Mouse (Mus musculus) mouse trophoblast stem cell (cell line): ENCODE measurements at regions not wholly inside any gene's neighbourhood (a gene's known extent, or its start where the extent isn't known, plus 50 kb on each side); places are given as distances from the start of the nearest gene placed in this dataset.

Experiments used
- in situ Hi-C, 2 experiments: fragments of 300-500 bp; cut with MseI, MboI; formaldehyde crosslinking; loops; 2 replicates in 1 of 2; 3 replicates in 1 of 2; pipeline ENCODE4 v1.15.1; 2025

GRCm38 (mm10) chr13:44421426-44421825 lies 307.8 kb upstream of the Jarid2 start:
- in situ Hi-C loops, result no loop called here

- in situ Hi-C loops, result no loop called here
These were observed 307.4 kb upstream of the Jarid2 start for GRCm38 (mm10) chr13:44421922-44422321.

GRCm38 (mm10) chr13:44430492-44430891 lies 298.8 kb upstream of the Jarid2 start:
- in situ Hi-C loops, result no loop called here

- in situ Hi-C loops, result no loop called here
These were observed 291.6 kb upstream of the Jarid2 start for GRCm38 (mm10) chr13:44437709-44438108.

- in situ Hi-C loops, result no loop called here
These were observed 288.2 kb upstream of the Jarid2 start for GRCm38 (mm10) chr13:44441061-44441460.

- in situ Hi-C loops, result no loop called here
These were observed 280.0 kb upstream of the Jarid2 start for GRCm38 (mm10) chr13:44449216-44449830.

- in situ Hi-C loops, result no loop called here
These were observed 278.1 kb upstream of the Jarid2 start for GRCm38 (mm10) chr13:44451224-44451623.

GRCm38 (mm10) chr13:44453131-44453530 lies 276.1 kb upstream of the Jarid2 start:
- in situ Hi-C loops, result no loop called here

GRCm38 (mm10) chr13:44454136-44454535 lies 275.1 kb upstream of the Jarid2 start:
- in situ Hi-C loops, result no loop called here

- in situ Hi-C loops, result no loop called here
These were observed 274.1 kb upstream of the Jarid2 start for GRCm38 (mm10) chr13:44455193-44455592.

GRCm38 (mm10) chr13:44458744-44459143 lies 270.5 kb upstream of the Jarid2 start:
- in situ Hi-C loops, result no loop called here

GRCm38 (mm10) chr13:44459148-44459547 lies 270.1 kb upstream of the Jarid2 start:
- in situ Hi-C loops, result no loop called here

GRCm38 (mm10) chr13:44463675-44464074 lies 265.6 kb upstream of the Jarid2 start:
- in situ Hi-C loops, result no loop called here

- in situ Hi-C loops, result no loop called here
These were observed 263.7 kb upstream of the Jarid2 start for GRCm38 (mm10) chr13:44465567-44465966.

GRCm38 (mm10) chr13:44468963-44469674 lies 260.2 kb upstream of the Jarid2 start:
- in situ Hi-C loops, result no loop called here

GRCm38 (mm10) chr13:44469675-44470074 lies 259.6 kb upstream of the Jarid2 start:
- in situ Hi-C loops, result no loop called here

- in situ Hi-C loops, result no loop called here
These were observed 256.1 kb upstream of the Jarid2 start for GRCm38 (mm10) chr13:44473200-44473599.

- in situ Hi-C loops, result no loop called here
These were observed 252.4 kb upstream of the Jarid2 start for GRCm38 (mm10) chr13:44476901-44477300.

- in situ Hi-C loops, result no loop called here
These were observed 249.1 kb upstream of the Jarid2 start for GRCm38 (mm10) chr13:44480128-44480527.

GRCm38 (mm10) chr13:44482661-44483060 lies 246.6 kb upstream of the Jarid2 start:
- in situ Hi-C loops, result no loop called here

- in situ Hi-C loops, result no loop called here
These were observed 244.5 kb upstream of the Jarid2 start for GRCm38 (mm10) chr13:44484582-44485329.

GRCm38 (mm10) chr13:44490935-44491465 lies 238.3 kb upstream of the Jarid2 start:
- in situ Hi-C loops, result no loop called here
